Mouse (Mus musculus) brown adipose tissue, adult 24 weeks (tissue): ENCODE measurements around the gene AC124108.1. TPM values are rescaled to one million over a fixed set of nuclear protein-coding genes. Genes with fewer than 3 reads are reported as not detected.

Experiments
- H3K27ac ChIP-seq: fragments of 200-500 bp; replicated peaks from 2 replicates; pipeline ENCODE4 v1.5.1; 2012; ENCODE audit warnings: low read depth, mild to moderate bottlenecking, low read length
- H3K4me1 ChIP-seq: fragments of 200-500 bp; 2 replicates; pipeline ENCODE4 v1.6.1; 2012; ENCODE audit warnings: low read length, mixed read lengths; ENCODE audit not compliant: control insufficient read depth, insufficient read depth, insufficient read length
- H3K4me3 ChIP-seq: fragments of 200-500 bp; 2 replicates; pipeline ENCODE4 v1.5.1; 2012; ENCODE audit warnings: low read depth, mild to moderate bottlenecking, low read length, moderate library complexity; ENCODE audit not compliant: insufficient read depth
- polyA plus RNA-seq: library from polyadenylated mRNA; stranded (reverse); fragments of >200 nt; gene quantifications from 2 replicates; pipeline ENCODE4 v1.2.4, GENCODE M21; 2012; ENCODE audit not compliant: missing spikeins, insufficient read depth, insufficient read length

Gene AC124108.1
- polyA plus RNA-seq, 1 experiment: not detected

DNA sequence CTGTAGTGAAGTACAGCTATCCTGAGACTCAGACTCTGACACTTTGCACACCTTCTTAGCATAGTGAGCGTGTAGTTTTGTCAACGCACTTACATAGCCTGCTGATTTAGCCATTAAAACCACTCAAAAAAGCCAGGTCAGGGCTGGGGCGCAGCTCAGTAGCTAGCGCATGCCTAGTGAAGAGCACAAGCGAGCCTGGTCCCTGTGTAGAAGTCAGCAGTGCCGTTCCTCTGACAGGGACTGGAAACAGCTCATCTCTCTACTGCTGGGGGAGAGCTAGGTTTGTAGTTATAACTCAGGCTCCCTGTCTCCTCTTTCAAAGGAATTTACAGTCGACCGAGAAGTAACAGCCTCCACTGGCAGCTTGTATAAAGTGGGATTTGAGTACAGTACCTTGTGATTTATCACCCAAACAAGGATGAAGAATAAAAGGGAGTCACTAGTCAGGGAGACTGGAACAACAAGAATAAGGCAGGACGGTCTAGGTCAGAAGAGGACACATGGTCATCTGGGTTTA lies 43.6 kb downstream of the AC124108.1 start:
- no peaks in the 10 kb centered on the region for H3K4me1 ChIP-seq
- H3K27ac ChIP-seq: no peak overlapping the region
- no peak overlapping the region for H3K4me3 ChIP-seq

DNA sequence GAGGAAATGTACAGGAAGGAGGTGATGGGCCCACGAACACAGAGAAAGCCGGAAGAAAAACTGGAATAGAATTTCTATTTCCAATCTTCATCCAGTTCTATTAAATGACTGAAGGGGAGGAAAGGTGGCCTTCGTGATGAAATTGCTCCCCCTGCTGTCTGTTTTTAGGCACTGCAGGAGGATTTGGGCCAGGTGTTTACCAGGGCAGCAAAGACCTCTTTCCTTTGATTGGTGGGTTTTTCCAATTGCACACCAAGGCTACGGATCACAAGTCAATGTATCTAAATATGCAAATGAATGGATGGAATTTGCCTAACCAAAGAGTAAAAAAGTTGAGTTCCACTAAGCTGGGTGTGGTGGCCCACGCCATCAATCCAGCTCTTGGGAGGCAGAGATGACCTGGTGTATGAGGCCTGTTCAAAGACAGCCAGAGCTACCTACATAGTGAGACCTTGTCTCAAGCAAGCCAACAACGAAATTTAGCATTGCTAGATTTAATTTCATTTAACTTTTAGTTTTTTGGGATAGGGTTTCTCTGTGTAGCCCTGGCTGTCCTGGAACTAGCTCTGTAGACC lies 46.4 kb downstream of the AC124108.1 start:
- no peaks in the 10 kb centered on the region for H3K4me1 ChIP-seq
- no peak overlapping the region for H3K4me3 ChIP-seq
- H3K27ac ChIP-seq: no peak overlapping the region

DNA sequence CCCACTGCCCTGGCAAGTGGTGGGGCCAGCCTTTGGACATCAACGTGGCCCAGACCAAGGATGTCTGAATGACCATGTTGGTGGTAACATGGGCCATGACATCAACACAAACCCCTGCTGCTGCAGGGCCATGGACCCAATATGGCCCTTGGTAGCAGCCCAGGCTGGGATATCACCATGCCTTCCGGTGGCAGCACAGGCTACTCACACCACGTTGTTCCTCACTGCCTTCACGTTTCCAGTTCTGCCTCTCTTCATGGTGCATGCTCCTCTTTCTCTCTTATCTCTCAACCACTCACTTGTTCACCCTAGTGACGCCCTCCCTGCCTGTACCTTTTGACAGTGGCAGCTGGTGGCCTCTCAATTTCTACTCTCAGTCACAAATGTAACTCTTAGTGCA lies 53.8 kb downstream of the AC124108.1 start:
- Histone ChIP-seq H3K4me1 (no peaks in the 10 kb centered on the region), H3K27ac (no peak overlapping the region), H3K4me3 (no peak overlapping the region)

DNA sequence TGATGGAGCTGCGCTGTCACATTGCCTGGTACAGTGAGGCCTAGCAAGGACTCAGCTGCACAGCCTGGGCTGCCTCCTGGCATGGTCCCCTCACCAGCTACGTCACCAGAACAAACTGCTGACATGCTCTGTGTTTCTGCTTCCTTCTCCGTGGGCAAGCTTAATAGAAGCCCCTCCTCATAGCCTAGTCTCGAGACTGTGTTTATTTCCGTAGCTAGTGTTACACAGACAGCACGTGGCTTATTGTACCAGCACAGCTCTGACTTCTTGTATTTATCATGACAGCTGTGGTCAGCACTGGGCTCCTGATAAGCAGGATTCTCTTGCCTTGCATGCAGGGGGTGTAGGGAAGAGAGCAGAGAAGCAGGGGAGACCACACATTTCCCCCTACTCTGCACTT lies 54.9 kb downstream of the AC124108.1 start:
- Histone ChIP-seq H3K27ac (no peak overlapping the region), H3K4me1 (no peaks in the 10 kb centered on the region), H3K4me3 (no peak overlapping the region)

DNA sequence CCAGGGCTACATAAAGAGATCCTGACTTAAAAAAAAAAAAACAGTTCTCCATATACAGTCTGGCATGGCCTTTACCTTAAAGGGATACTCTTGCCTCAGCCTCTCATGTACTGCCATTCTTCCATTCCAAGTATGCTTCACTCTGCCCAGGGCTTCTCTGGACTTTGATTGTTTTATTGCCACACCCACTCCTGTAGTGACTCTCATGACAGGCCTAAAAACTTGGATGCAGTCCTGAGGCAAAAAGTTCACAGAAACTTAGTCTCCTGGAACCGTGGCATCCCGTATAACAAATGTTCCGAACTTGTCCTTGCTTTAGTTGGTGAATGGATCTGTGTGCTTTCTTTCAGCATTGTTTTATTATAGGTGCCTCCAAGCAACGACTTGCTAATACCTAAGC lies 55.4 kb downstream of the AC124108.1 start:
- H3K27ac ChIP-seq: no peak overlapping the region
- no peak overlapping the region for H3K4me3 ChIP-seq
- H3K4me1 ChIP-seq: no peaks in the 10 kb centered on the region

DNA sequence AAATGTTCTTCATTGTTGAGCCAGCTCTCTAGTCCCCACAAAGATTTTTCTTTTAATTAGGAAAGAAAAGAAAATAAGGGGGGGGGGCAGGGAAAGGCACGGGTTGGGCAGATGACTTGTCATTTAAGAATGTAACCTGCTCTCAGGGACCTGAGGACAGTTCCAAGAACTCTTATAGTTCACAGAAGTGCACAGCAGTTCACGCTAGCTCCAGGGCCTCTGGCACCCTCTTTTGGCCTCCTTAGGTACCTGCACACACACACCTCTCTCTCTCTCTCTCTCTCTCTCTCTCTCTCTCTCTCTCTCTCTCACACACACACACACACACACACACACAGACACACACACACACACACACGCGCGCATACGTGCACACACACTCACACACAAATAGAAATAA lies 63.2 kb downstream of the AC124108.1 start:
- Histone ChIP-seq H3K4me3 (no peak overlapping the region), H3K27ac (no peak overlapping the region)

More for the DNA sequence above, 63.2 kb downstream of the AC124108.1 start:
- H3K4me1 ChIP-seq: no peaks in the 10 kb centered on the region

Other genes with a start within 250 kb of the AC124108.1 start
- 0.44 TPM in 1 of 2 replicates, not detected in the other for gene Slc45a3, start 228.5 kb upstream of the AC124108.1 start, polyA plus RNA-seq
- gene Elk4, start 183.8 kb upstream of the AC124108.1 start, polyA plus RNA-seq: 38.8 and 47.3 TPM in 2 replicates
- gene Mfsd4a, start 123.4 kb upstream of the AC124108.1 start, polyA plus RNA-seq: 0.44 and 1.8 TPM in 2 replicates
- 1.7 and 2.8 TPM in 2 replicates for gene Cdk18, start 51.8 kb upstream of the AC124108.1 start, polyA plus RNA-seq
- gene Lemd1, start within 50 bp of the AC124108.1 start, polyA plus RNA-seq: not detected in 2 replicates
- gene Gm10188, start 38.3 kb downstream of the AC124108.1 start, polyA plus RNA-seq: not detected in 2 replicates
- not detected in 2 replicates for gene Klhdc8a, start 107.2 kb downstream of the AC124108.1 start, polyA plus RNA-seq
- 0.50 and 0.87 TPM in 2 replicates for gene Nuak2, start 124.7 kb downstream of the AC124108.1 start, polyA plus RNA-seq
- gene Tmcc2, start 199.8 kb downstream of the AC124108.1 start, polyA plus RNA-seq: 2.1 and 2.5 TPM in 2 replicates
- gene Dstyk, start 226.1 kb downstream of the AC124108.1 start, polyA plus RNA-seq: 5.3 and 7.7 TPM in 2 replicates